Mouse (Mus musculus): ENCODE results near the gene Igf2bp3.

The Igf2bp3 gene

GRCm38 (mm10) chr6:49056009-49056408 lies 158.7 kb downstream of the Igf2bp3 start:
- DNase-seq = no peak

DNA sequence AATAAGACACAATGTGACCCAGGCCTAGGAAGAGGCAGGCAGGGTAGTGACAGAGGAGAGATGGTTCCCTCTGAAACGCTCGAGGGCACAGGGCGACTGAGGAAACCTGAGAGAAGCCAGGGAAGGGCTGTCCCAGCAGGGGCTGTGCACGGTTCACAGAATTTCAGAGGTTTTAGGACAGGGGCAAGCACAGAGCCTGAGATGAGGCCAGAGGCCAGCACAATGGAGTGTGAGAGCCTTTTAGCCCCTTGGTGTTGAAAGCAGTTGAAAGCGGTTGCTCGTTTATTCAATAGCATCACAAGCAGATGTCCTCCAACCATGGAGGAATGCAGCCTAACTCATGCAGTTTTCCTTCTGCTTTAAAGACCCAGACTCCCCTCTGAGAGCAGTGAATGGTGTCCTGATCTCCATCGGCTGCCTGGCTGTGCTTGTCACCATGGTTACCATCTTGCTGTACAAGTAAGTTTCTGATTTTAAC lies 159.5 kb downstream of the Igf2bp3 start:
- DNase-seq = no peak

GRCm38 (mm10) chr6:49052191-49052590 lies 162.6 kb downstream of the Igf2bp3 start:
- no peak for DNase-seq

DNA sequence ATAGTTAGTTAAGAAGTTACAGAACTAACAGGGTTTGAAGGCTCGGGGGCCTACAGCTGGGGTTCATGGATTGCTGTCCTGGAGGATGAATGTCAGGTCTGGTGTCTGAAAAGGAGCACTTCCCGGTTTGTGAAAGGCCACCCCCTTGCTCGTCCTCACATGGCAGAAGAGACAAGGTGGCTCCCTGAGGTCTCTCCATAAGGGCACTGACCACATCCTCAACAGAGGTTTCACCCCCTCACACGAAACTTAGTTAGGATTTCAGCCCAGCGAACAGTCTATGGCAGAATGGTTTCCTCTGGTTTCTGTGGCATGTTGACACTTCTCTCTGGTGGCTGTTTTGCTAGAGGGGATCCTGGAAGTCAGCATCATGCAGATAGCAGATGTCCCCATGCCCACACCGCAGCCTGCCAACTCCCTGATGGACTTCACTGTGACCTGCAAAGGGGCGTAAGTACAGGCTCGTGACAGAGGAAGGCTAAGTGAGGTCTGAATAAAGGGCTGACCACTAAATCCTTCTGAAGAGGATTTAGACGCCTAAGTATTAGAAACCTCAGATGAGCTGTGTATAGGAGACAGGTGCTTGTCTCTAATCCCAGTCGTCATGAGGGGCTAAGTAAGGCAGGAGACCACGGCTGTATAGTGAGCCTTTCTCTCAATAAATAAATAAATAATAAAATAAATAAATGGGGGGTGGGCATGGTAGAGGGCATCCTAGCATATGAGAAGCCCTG lies 163.9 kb downstream of the Igf2bp3 start:
- DNase-seq = no peak

DNA sequence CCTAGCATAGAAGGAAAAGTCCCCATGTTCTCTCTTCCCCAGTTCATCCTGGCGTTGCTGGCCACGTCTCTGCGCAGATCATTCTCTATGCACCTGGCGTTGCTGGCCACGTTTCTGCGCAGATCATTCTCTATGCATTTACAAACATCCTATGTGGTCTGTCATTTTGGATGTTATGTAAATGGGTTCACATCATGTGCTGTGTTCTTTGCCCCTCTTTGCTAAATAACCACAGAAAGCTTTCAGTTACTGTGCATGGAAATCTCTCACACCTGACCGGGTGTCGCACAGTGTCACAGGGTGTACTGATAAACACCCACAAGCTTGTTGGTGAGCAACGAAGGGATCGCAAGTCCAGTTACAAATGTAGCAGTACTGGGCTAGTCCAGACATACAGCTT lies 166.4 kb downstream of the Igf2bp3 start:
- DNase-seq = no peak

- no peak for DNase-seq
These were observed 166.9 kb downstream of the Igf2bp3 start for GRCm38 (mm10) chr6:49047848-49048247.

DNA sequence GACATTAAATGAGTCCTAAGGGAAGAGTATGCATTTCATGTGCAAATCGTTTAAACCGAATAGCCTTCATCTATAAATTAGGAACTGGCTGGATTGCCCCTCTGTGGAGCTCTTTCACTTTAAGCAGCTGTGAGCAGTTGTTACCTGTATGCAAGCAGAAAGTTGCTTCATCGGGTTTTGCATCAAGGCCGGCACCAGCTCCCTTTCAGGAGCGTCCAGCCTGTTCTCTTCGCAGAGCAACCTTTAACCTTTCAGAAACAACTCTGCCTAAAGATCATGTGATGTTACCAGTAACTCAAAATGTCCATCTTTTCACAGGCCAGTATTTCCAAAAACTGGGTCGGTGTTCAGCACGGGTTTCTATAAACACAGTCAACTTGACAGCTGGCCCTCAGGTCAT lies 167.8 kb downstream of the Igf2bp3 start:
- DNase-seq = no peak

DNA sequence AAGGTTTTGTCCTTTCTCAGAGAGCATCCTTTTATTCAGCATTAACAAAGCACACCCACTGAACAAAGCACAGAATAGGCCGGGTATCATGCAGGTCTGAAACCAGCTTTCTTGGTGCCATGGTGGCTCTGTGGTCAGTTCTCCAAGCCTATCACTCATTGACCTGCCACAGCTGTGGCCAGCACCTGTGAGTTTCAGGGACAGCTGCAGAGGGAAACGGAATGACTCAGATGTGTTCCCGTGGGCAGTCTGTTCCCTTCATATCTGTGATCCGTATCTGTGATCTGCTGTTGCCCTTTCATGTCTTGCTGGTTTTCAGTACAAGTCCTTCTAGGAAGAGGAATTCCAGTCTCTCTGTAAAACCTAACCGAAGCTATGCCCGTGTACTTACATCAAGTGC lies 168.3 kb downstream of the Igf2bp3 start:
- no peak for DNase-seq

- peak; percentile 49 for DNase-seq
These were observed 175.1 kb downstream of the Igf2bp3 start for GRCm38 (mm10) chr6:49039470-49040180.

GRCm38 (mm10) chr6:49037268-49037662 lies 177.5 kb downstream of the Igf2bp3 start:
- DNase-seq = no peak

DNA sequence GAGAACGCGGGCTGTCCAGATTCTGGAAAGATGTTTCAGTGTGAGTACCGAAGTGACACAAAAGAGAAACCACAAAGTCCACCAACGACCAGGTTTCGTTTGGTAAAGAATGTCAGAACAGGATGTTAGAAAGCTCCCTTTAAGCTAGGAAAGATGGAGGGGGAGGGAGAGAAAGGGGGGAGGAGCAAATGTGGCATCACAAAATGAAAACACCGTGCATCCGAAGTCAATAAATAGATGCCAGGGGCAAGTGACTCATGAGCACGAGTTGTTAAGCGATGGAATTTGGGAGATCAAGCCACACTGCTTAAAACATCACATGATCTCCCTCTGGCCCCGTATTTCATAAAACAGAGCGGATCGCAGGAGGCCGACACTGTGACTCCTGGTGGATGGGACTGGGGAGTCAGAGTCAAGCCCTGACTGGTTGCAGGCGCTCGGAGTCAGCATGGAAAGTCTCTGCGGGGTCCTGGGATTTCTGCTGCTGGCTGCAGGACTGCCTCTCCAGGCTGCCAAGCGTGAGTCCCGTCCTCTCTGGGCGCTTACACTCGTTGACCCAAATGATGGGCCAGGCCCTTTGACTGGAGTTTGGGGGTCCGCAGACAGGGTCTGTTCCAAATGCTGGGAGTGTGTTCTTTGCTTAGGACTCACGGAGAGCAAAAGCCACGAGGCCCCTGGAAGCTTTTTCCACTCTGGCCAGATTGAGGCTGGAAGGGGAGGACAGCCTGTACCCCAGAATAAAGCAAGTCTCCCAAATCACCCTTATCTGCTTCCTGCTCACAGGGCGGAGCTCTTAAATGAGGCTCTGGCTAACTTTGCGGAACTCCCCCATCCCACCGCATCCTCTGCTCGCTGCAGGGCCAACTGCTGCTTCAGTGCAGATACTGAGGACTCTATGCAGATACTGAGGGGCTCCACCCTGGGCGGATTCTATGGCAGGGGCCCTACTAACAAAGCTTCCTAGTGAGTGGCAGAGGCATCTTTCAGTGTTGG lies 178.2 kb downstream of the Igf2bp3 start, which contains the start of gene Gpnmb:
TSS of gene Gpnmb (plus strand) at position 272 of the 993 bp plus-strand sequence.
- no peak for DNase-seq

Measured in kidney, adult 9 months (tissue).